Mouse (Mus musculus) midbrain, embryonic 16.5 days (tissue): ENCODE data around the gene Map3k14. TPM values are rescaled to one million over a fixed set of nuclear protein-coding genes. Genes with fewer than 3 reads are reported as not detected.
A peak's percentile ranks its signal among the peaks of the same experiment; 100 is the strongest.

Source experiments
- ATAC-seq: fragments of 200-750 bp; cut with Nextera tagmentation; 2 replicates; pipeline ENCODE4 v1.8.0; 2017; ENCODE audit warnings: moderate TSS enrichment
- H3K27ac ChIP-seq: fragments of 300-500 bp; sonication (generic); 2 replicates; pipeline ENCODE4 v1.5.1; 2014; ENCODE audit warnings: mild to moderate bottlenecking, low read length, mixed read lengths
- H3K27me3 ChIP-seq: fragments of 300-500 bp; sonication (generic); 2 replicates; pipeline ENCODE4 v1.6.1; 2014; ENCODE audit warnings: low read depth, low read length, mixed read lengths; ENCODE audit not compliant: control insufficient read depth, insufficient read depth
- H3K36me3 ChIP-seq: fragments of 300-500 bp; sonication (generic); 2 replicates; pipeline ENCODE4 v1.6.1; 2014; ENCODE audit warnings: mild to moderate bottlenecking, low read length, moderate library complexity, mixed read lengths; ENCODE audit not compliant: control insufficient read depth, insufficient read depth
- H3K4me1 ChIP-seq: fragments of 300-500 bp; sonication (generic); 2 replicates; pipeline ENCODE4 v1.6.1; 2014; ENCODE audit warnings: mild to moderate bottlenecking, low read length, mixed read lengths; ENCODE audit not compliant: control insufficient read depth, insufficient read depth
- H3K4me2 ChIP-seq: fragments of 300-500 bp; sonication (generic); 2 replicates; pipeline ENCODE4 v1.6.1; 2014; ENCODE audit warnings: mild to moderate bottlenecking, low read length, mixed read lengths
- H3K4me3 ChIP-seq: fragments of 300-500 bp; sonication (generic); 2 replicates; pipeline ENCODE4 v1.5.1; 2014; ENCODE audit warnings: low read depth, mild to moderate bottlenecking, low read length, moderate library complexity, mixed read lengths
- H3K9ac ChIP-seq: fragments of 300-500 bp; sonication (generic); 2 replicates; pipeline ENCODE4 v1.6.1; 2014; ENCODE audit warnings: low read depth, low read length, mixed read lengths
- H3K9me3 ChIP-seq: fragments of 300-500 bp; sonication (generic); replicated peaks from 2 replicates; pipeline ENCODE4 v1.6.1; 2014; ENCODE audit warnings: mild to moderate bottlenecking, low read length, mixed read lengths; ENCODE audit not compliant: control insufficient read depth, poor library complexity, severe bottlenecking
- WGBS: fragments of 180-500 bp; shearing (Covaris S2); extraction: QIAGEN DNeasy Blood & Tissue Kit; methylation state at CpG from one replicate; pipeline ENCODE4 v1.1.7; 2014; 5-methylcytosine and 5-hydroxymethylcytosine counted together
- polyA plus RNA-seq: library from polyadenylated mRNA; unstranded; fragments of >200 nt; fragmentation: Nextera tagmentation; extraction: Ambion mirVana; gene quantifications from 2 replicates; pipeline ENCODE4 v1.2.1, GENCODE M21; 2015

Map3k14 gene
- polyA plus RNA-seq, 1 experiment from 2014 or later, result 4.4 TPM

DNA sequence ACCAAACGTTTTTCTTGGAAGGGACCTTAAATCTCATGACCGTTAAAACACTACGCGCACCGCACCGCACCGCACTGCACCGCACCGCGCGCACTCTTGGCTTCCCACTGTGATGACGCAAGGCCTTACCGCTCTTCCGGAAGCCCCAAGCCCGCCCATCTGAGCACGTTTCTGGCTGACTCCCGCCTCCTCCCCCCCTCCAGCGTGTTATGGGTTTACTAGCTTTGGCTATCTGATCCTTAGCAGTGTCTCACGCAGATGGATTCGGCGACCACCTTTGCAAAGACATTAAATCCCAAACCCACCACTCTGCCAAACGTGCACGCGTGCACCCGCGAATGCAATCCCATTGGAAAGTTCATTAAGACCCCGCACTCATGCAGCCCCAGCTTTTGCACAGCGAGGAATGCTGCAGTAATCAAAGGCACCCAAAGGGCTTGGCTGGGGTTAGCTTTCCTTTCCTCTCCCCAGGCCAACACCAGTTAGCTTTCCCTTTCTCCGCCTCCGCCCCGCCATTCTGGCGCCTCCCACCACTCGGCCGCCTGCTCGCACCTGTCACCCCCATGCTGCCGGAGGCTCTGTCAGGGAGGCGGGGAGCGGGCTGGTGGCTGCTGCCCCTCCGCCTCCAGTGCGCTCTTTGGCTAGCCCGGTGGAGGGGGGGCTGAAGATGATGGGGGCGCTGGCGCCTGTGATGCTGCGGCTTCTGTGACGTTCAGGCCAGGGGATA lies 49.3 kb downstream of the Map3k14 start, which contains the start of gene Spata32:
Spata32 (minus strand) TSS at position 643 of the 727 bp plus-strand sequence.
- ATAC-seq, result peak; percentile 90
- no peaks in the 10 kb centered on the region for H3K9me3 ChIP-seq
- peak within 1 kb of the TSS; percentile 56 for H3K27ac ChIP-seq
- peaks cover 4% of the 10 kb centered on the region; the same call in 1 of the 2 replicates for H3K4me1 ChIP-seq
- H3K9ac ChIP-seq, result peak within 1 kb of the TSS; percentile 70
- H3K27me3 ChIP-seq, result no peaks in the 10 kb centered on the region; the same call in 1 of the 2 replicates
- peak within 1 kb of the TSS; percentile 94 for H3K4me2 ChIP-seq
- H3K36me3 ChIP-seq, result 0 out of 2 replicates have a peak, but pooled peaks cover 3% of the 10 kb centered on the region
- WGBS, result under 1% methylated on average over 44 of the region's 45 CpGs
- peak within 1 kb of the TSS; percentile 57 for H3K4me3 ChIP-seq

DNA sequence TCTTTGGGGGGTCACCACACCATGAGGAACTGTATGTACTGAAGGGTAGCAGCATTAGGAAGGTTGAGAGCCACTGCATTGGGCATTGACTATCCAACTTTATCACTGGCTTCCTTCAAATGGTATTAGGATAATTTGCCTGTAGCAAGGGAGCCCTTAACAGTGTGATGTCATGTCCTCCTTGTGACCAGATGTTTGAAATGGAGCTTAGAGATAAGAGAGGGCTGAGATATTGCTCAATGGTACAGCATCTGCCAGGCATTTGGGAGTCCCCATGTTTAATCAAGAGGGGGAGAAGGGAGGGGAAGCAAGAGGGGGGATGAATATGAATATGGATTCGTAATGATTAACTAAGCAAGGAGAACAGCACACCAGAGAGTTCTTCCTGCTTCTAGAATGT lies 51.9 kb downstream of the Map3k14 start:
- H3K27me3 ChIP-seq, result no peaks in the 10 kb centered on the region; the same call in 1 of the 2 replicates
- H3K9me3 ChIP-seq, result no peaks in the 10 kb centered on the region
- H3K4me3 ChIP-seq, result no peak overlapping the region
- 0 out of 2 replicates have a peak, but pooled peaks cover 3% of the 10 kb centered on the region for H3K36me3 ChIP-seq
- no peak overlapping the region for H3K9ac ChIP-seq
- ATAC-seq, result no peak
- H3K4me2 ChIP-seq, result no peak overlapping the region
- H3K4me1 ChIP-seq, result peaks cover 4% of the 10 kb centered on the region; the same call in 1 of the 2 replicates
- H3K27ac ChIP-seq, result no peak overlapping the region
- 78% methylated on average over 1 of the region's 1 CpGs for WGBS

DNA sequence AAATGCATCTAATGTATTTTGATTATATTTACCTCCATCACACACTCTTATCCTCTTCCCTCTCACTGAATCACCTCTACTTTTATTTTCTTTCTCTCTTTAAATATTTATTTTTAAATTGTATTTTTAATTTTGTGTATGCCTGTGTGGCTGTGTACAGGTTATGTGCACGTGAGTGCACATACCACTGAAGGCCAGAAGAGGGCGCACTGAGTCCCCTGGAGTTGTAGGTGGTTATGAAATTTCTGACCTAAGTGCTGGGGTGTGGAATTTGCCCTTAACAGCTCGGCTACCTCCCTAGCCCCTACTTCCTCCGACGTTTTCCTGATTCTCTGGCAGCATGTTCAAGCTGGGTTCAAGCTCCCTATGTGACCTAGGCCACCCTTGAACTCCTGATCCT lies 53.6 kb downstream of the Map3k14 start:
- no peak overlapping the region for H3K9ac ChIP-seq
- H3K36me3 ChIP-seq, result no peaks in the 10 kb centered on the region
- ATAC-seq, result no peak
- no peaks in the 10 kb centered on the region; the same call in 1 of the 2 replicates for H3K27me3 ChIP-seq
- WGBS, result 89% methylated on average over 5 of the region's 5 CpGs
- H3K9me3 ChIP-seq, result no peaks in the 10 kb centered on the region
- H3K4me1 ChIP-seq, result peaks cover 4% of the 10 kb centered on the region; the same call in 1 of the 2 replicates
- H3K4me2 ChIP-seq, result no peak overlapping the region
- H3K4me3 ChIP-seq, result no peak overlapping the region
- H3K27ac ChIP-seq, result no peak overlapping the region

DNA sequence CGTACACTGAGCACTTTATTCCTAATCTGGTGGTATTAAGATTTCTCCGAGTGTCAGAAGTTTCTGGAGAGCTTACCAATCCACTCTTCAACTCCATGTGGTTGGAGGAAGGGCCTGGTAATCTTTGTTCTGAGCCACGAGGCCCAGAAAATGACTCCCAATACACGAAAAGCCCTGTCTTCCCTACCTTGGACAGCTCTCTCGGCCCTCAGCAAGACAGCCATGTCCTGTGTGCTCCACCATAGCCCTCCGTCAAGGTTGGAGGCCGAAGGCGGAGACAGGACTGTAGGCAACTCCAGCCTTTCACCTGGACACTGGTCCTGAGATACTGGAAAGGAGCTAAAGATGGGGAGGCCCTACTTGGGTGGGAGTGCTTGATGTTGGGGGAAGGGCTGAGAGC lies 57.0 kb downstream of the Map3k14 start:
- Histone ChIP-seq H3K4me2 (no peak overlapping the region), H3K9ac (no peak overlapping the region), H3K4me1 (no peaks in the 10 kb centered on the region), H3K9me3 (no peaks in the 10 kb centered on the region), H3K36me3 (no peaks in the 10 kb centered on the region), H3K27me3 (no peaks in the 10 kb centered on the region), H3K27ac (no peak overlapping the region), H3K4me3 (no peak overlapping the region)
- no peak for ATAC-seq
- WGBS, result 75% methylated on average over 8 of the region's 8 CpGs

DNA sequence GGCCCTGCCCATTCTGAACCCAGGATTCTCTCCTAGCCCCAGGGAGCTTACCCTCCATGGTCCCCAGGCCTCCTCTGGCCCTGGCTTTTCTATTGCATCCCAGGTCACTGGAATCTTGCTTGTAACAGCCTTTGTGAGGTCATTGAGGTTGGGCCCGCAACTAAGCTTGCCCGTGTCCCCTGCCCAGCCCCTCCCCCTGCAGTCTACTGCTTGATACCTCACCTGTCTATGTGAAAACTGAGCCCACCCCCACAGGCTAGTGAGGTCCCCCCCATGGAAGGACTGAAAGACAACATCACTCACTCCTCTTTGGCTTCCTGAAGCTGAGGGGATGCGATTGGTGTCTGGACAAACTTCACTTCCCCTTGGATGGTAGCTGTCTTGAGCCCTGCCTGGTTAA lies 58.8 kb downstream of the Map3k14 start, which contains the start of gene 1700023F06Rik:
1700023F06Rik (minus strand) TSS at position 101 of the 400 bp plus-strand sequence.
- no peaks in the 10 kb centered on the region for H3K4me1 ChIP-seq
- no peaks in the 10 kb centered on the region for H3K9me3 ChIP-seq
- H3K4me3 ChIP-seq, result no peak within 1 kb of the TSS
- no peaks in the 10 kb centered on the region for H3K36me3 ChIP-seq
- no peak within 1 kb of the TSS for H3K27ac ChIP-seq
- no peak within 1 kb of the TSS for H3K9ac ChIP-seq
- H3K27me3 ChIP-seq, result no peaks in the 10 kb centered on the region
- no peak for ATAC-seq
- H3K4me2 ChIP-seq, result no peak within 1 kb of the TSS
- WGBS, result 93% methylated on average over 3 of the region's 3 CpGs

DNA sequence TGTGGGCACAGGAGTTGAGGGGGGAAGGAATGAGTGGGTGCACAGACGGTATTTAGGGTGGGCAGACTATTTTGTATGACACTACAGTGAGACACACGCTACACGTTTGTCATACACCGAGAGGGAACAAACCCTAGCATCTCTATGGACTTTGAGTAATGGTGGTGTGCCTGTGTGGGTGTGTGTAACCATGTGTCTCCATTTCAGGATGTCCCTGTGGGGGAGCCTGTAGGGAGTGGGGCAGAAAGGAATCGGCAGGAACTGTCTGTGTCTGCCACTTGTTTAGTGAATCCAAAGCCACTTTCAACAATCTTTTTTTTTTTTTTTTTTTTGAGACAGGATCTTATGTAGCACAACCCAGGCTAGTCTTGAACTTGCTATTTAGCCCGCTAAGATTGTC lies 61.1 kb downstream of the Map3k14 start:
- H3K9me3 ChIP-seq, result no peaks in the 10 kb centered on the region
- no peak overlapping the region for H3K9ac ChIP-seq
- H3K27ac ChIP-seq, result no peak overlapping the region
- no peak for ATAC-seq
- H3K4me1 ChIP-seq, result peaks cover 9% of the 10 kb centered on the region
- H3K36me3 ChIP-seq, result no peaks in the 10 kb centered on the region
- H3K27me3 ChIP-seq, result no peaks in the 10 kb centered on the region
- no peak overlapping the region for H3K4me2 ChIP-seq
- 95% methylated on average over 6 of the region's 6 CpGs for WGBS
- no peak overlapping the region for H3K4me3 ChIP-seq

DNA sequence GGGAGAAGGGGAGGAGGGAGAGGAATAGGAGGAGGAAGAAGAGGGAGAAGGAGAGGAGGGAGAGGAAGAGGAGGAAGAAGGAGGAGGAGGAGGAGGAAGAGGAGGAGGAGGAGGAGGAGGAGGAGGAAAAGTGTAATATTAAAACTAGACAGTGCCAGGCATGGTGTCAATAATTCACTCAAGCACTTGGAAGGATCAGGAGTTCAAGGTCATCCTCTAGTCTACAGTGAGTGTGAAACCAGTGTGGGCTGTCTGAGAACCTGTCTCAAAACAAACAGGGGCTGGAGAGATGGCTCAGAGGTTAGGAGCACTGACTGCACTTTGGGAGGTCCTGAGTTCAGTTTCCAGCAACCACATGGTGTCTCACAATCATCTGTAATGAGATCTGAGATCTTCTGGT lies 64.9 kb downstream of the Map3k14 start:
- no peaks in the 10 kb centered on the region for H3K36me3 ChIP-seq
- no peak overlapping the region for H3K4me2 ChIP-seq
- H3K9me3 ChIP-seq, result no peaks in the 10 kb centered on the region
- no peak for ATAC-seq
- no peak overlapping the region for H3K9ac ChIP-seq
- H3K27ac ChIP-seq, result no peak overlapping the region
- H3K4me1 ChIP-seq, result peaks cover 25% of the 10 kb centered on the region
- no peak overlapping the region for H3K4me3 ChIP-seq
- H3K27me3 ChIP-seq, result peaks cover 15% of the 10 kb centered on the region

DNA sequence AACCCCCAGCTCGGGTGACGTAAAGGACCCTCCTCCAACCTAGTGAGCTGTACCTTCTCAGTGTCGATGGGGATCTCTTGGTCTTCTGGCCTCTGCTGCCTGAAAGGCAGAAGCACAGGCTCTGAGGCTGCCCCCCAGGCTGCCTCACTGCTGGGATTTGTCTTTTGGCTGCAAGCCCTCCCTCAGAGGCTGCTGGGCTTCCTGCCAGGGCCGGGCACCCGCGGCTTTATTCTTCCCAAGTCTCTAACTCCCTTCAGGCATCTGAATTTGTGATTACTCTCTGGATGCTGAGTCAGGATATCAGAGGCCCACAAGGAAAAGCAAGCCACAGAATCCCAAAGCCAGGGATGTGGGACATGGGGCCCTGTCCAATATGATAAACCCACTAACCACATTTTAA lies 65.6 kb downstream of the Map3k14 start:
- H3K9me3 ChIP-seq, result no peaks in the 10 kb centered on the region
- H3K27ac ChIP-seq, result 0 out of 2 replicates have a peak overlapping the region, but pooled peaks have one; percentile 11
- H3K36me3 ChIP-seq, result no peaks in the 10 kb centered on the region; the same call in 1 of the 2 replicates
- WGBS, result 17% methylated on average over 6 of the region's 6 CpGs
- H3K4me3 ChIP-seq, result no peak overlapping the region
- H3K4me1 ChIP-seq, result peaks cover 25% of the 10 kb centered on the region
- H3K4me2 ChIP-seq, result no peak overlapping the region
- no peak for ATAC-seq
- peaks cover 22% of the 10 kb centered on the region for H3K27me3 ChIP-seq
- peak overlapping the region; percentile 25; the same call in 1 of the 2 replicates for H3K9ac ChIP-seq
